In genomic region chr5:76952112-76953040, GRCm38 (mm10) we compare ENCODE assay signal across 9 mouse cellular contexts. TPM values are rescaled to one million over a fixed set of nuclear protein-coding genes. Genes with fewer than 3 reads are reported as not detected.
DNase-seq lines count a peak whose midpoint lies in the region; ATAC-seq and TF ChIP-seq lines count a peak whose summit lies in the region.
"Had no signal": no experiment of that assay in that cellular context is flagged by ENCODE, and none has a peak within 500 bp of the region (broad histone marks: within the 10 kb centered on the region; RNA-seq: fewer than 3 reads in every experiment).

No protein-coding gene starts in this region.

- no peak for ATAC-seq in intestine, postnatal 0 days
- no peak for ATAC-seq in neural tube, embryonic 14.5 days (ENCODE audit: low read depth)

- intact Hi-C loops in left cerebral cortex, adult 2 months (cut with DNase I): no loop called here
- intact Hi-C loops in left cerebral cortex, postnatal 10 days (cut with DNase I): no loop called here

- TF ChIP-seq CTCF in left cerebral cortex, adult 2 months (IDR thresholded peaks at IDR 0.05): no peak
- TF ChIP-seq CTCF in intestine, postnatal 0 days (IDR thresholded peaks at IDR 0.05; ENCODE audit: low read depth): no peak

- H3K27me3 ChIP-seq in embryonic facial prominence, embryonic 10.5 days (replicated peaks; ENCODE audit: low read depth, poor library complexity, severe bottlenecking): no peaks in the 10 kb centered on the region
- no peaks in the 10 kb centered on the region for H3K27me3 ChIP-seq in intestine, postnatal 0 days (replicated peaks; ENCODE audit: control insufficient read depth, insufficient read depth, low read length)
- no peaks in the 10 kb centered on the region; the same call in 1 of the 2 replicates for H3K27me3 ChIP-seq in neural tube, embryonic 14.5 days (ENCODE audit: control insufficient read depth, insufficient read depth, low read length)

- peaks cover 62% of the 10 kb centered on the region for H3K36me3 ChIP-seq in embryonic facial prominence, embryonic 10.5 days (replicated peaks)
- peaks cover 5% of the 10 kb centered on the region; the same call in 1 of the 2 replicates for H3K36me3 ChIP-seq in intestine, postnatal 0 days (ENCODE audit: control insufficient read depth, insufficient read depth)
- peaks cover 6% of the 10 kb centered on the region for H3K36me3 ChIP-seq in neural tube, embryonic 14.5 days (ENCODE audit: control insufficient read depth, insufficient read depth, low read length)

- H3K4me3 ChIP-seq in left cerebral cortex, adult 2 months: peak overlapping the region; percentile 76
- peak overlapping the region; percentile 82 for H3K4me3 ChIP-seq in embryonic facial prominence, embryonic 10.5 days
- H3K4me3 ChIP-seq in intestine, postnatal 0 days (ENCODE audit: low read depth, low read length): peak overlapping the region; percentile 73
- H3K4me3 ChIP-seq in neural tube, embryonic 14.5 days (ENCODE audit: low read depth, low read length): peak overlapping the region; percentile 63

- H3K9ac ChIP-seq in intestine, postnatal 0 days (ENCODE audit: low read depth, low read length): peak overlapping the region; percentile 59
- H3K9ac ChIP-seq in neural tube, embryonic 14.5 days (replicated peaks; ENCODE audit: low read depth, low read length): peak overlapping the region; percentile 74

- H3K27ac ChIP-seq in left cerebral cortex, adult 2 months: peak overlapping the region; percentile 86
- H3K27ac ChIP-seq in embryonic facial prominence, embryonic 10.5 days (replicated peaks): peak overlapping the region; percentile 94
- H3K27ac ChIP-seq in intestine, postnatal 0 days (ENCODE audit: low read depth, low read length): peak overlapping the region; percentile 71
- H3K27ac ChIP-seq in neural tube, embryonic 14.5 days (ENCODE audit: low read depth, low read length): no peak overlapping the region

- H3K4me1 ChIP-seq in embryonic facial prominence, embryonic 10.5 days: peaks cover 44% of the 10 kb centered on the region
- H3K4me1 ChIP-seq in intestine, postnatal 0 days (replicated peaks; ENCODE audit: control insufficient read depth, insufficient read depth, low read length): no peaks in the 10 kb centered on the region
- peaks cover 21% of the 10 kb centered on the region for H3K4me1 ChIP-seq in neural tube, embryonic 14.5 days (ENCODE audit: control insufficient read depth, insufficient read depth, low read length)

- 23% methylated on average over 7 of the region's 7 CpGs for WGBS in embryonic facial prominence, embryonic 10.5 days
- 10% methylated on average over 7 of the region's 7 CpGs for WGBS in intestine, postnatal 0 days
- WGBS in neural tube, embryonic 14.5 days: 10% methylated on average over 7 of the region's 7 CpGs

- peak overlapping the region; percentile 90 for H3K4me2 ChIP-seq in intestine, postnatal 0 days (replicated peaks; ENCODE audit: low read depth)
- peak overlapping the region; percentile 74 for H3K4me2 ChIP-seq in neural tube, embryonic 14.5 days (ENCODE audit: low read depth, low read length)

- DNase-seq in left cerebral cortex, adult 2 months (ENCODE audit: extremely low spot score in 1 of 2, low spot score in 2 of 2): no peak
- DNase-seq in left cerebral cortex, postnatal 10 days (ENCODE audit: extremely low spot score in 1 of 2, low spot score in 2 of 2): no peak
- DNase-seq in embryonic facial prominence, embryonic 10.5 days (ENCODE audit: low spot score): no peak
- no peak for DNase-seq in adrenal gland, adult 8-10 months
- no peak for DNase-seq in ovary, postnatal 10 days (ENCODE audit: low spot score)
- no peak for DNase-seq in B cell, adult 2 months

- H3K9me3 ChIP-seq in embryonic facial prominence, embryonic 10.5 days: no peaks in the 10 kb centered on the region
- H3K9me3 ChIP-seq in intestine, postnatal 0 days (ENCODE audit: control insufficient read depth): no peaks in the 10 kb centered on the region
- no peaks in the 10 kb centered on the region for H3K9me3 ChIP-seq in neural tube, embryonic 14.5 days (ENCODE audit: control insufficient read depth, low read length)

RNA-seq across cellular contexts. Expression of gene Ppat, which starts 1.0 kb away (rescaled TPM):
- 10 to 100 TPM; 16.6 to 18.9 TPM for total RNA-seq in left cerebral cortex, adult 2 months (2021)
- 10 to 100 TPM; 19.9 to 23.2 TPM for total RNA-seq in left cerebral cortex, postnatal 10 days (2021)
- polyA plus RNA-seq in embryonic facial prominence, embryonic 10.5 days (2016; fragmentation: Nextera tagmentation; extraction: Ambion mirVana): 53.0 and 56.5 TPM in 2 replicates
- polyA plus RNA-seq in intestine, postnatal 0 days (2015; fragmentation: Nextera tagmentation; extraction: Ambion mirVana): 6.5 and 7.3 TPM in 2 replicates
- polyA plus RNA-seq in neural tube, embryonic 14.5 days (2014; fragmentation: Nextera tagmentation; extraction: Ambion mirVana): 12.8 and 13.4 TPM in 2 replicates
- 10 to 100 TPM; 15.8 to 26.3 (median 19.0) TPM for total RNA-seq in adrenal gland, adult 8-10 months (2022)

RNA-seq across cellular contexts. Expression of gene Paics, which starts 1.3 kb away (rescaled TPM):
- total RNA-seq in left cerebral cortex, adult 2 months (2021): 10 to 100 TPM; 82.0 to 93.4 TPM
- total RNA-seq in left cerebral cortex, postnatal 10 days (2021): 100 to 1,000 TPM; 107 to 112 TPM
- polyA plus RNA-seq in embryonic facial prominence, embryonic 10.5 days (2016; fragmentation: Nextera tagmentation; extraction: Ambion mirVana): 469 and 495 TPM in 2 replicates
- 44.3 and 44.9 TPM in 2 replicates for polyA plus RNA-seq in intestine, postnatal 0 days (2015; fragmentation: Nextera tagmentation; extraction: Ambion mirVana)
- 165 and 174 TPM in 2 replicates for polyA plus RNA-seq in neural tube, embryonic 14.5 days (2014; fragmentation: Nextera tagmentation; extraction: Ambion mirVana)
- total RNA-seq in adrenal gland, adult 8-10 months (2022): 100 to 1,000 TPM; 160 to 214 (median 189) TPM

RNA-seq across cellular contexts. Expression of gene Srp72, which starts 22.1 kb away (rescaled TPM):
- 100 to 1,000 TPM in 1 of 2 experiments, 10 to 100 TPM in 1; 95.1 to 104 TPM for total RNA-seq in left cerebral cortex, adult 2 months (2021)
- 100 to 1,000 TPM; 121 to 126 TPM for total RNA-seq in left cerebral cortex, postnatal 10 days (2021)
- polyA plus RNA-seq in embryonic facial prominence, embryonic 10.5 days (2016; fragmentation: Nextera tagmentation; extraction: Ambion mirVana): 79.4 and 81.3 TPM in 2 replicates
- polyA plus RNA-seq in intestine, postnatal 0 days (2015; fragmentation: Nextera tagmentation; extraction: Ambion mirVana): 36.9 and 41.4 TPM in 2 replicates
- polyA plus RNA-seq in neural tube, embryonic 14.5 days (2014; fragmentation: Nextera tagmentation; extraction: Ambion mirVana): 87.6 and 93.3 TPM in 2 replicates
- total RNA-seq in adrenal gland, adult 8-10 months (2022): 100 to 1,000 TPM; 124 to 171 (median 156) TPM

RNA-seq across cellular contexts. Expression of gene Aasdh, which starts 47.1 kb away (rescaled TPM):
- 10 to 100 TPM; 23.1 to 23.5 TPM for total RNA-seq in left cerebral cortex, adult 2 months (2021)
- total RNA-seq in left cerebral cortex, postnatal 10 days (2021): 10 to 100 TPM; 18.5 to 21.0 TPM
- 23.2 and 26.2 TPM in 2 replicates for polyA plus RNA-seq in embryonic facial prominence, embryonic 10.5 days (2016; fragmentation: Nextera tagmentation; extraction: Ambion mirVana)
- 4.1 and 7.5 TPM in 2 replicates for polyA plus RNA-seq in intestine, postnatal 0 days (2015; fragmentation: Nextera tagmentation; extraction: Ambion mirVana)
- 18.8 and 22.1 TPM in 2 replicates for polyA plus RNA-seq in neural tube, embryonic 14.5 days (2014; fragmentation: Nextera tagmentation; extraction: Ambion mirVana)
- total RNA-seq in adrenal gland, adult 8-10 months (2022): 10 to 100 TPM; 14.7 to 28.9 (median 21.4) TPM

RNA-seq across cellular contexts. Expression of gene Arl9, which starts 51.5 kb away (rescaled TPM):
- total RNA-seq in left cerebral cortex, adult 2 months (2021): not detected
- total RNA-seq in left cerebral cortex, postnatal 10 days (2021): not detected
- 0.31 TPM in 1 of 2 replicates, not detected in the other for polyA plus RNA-seq in embryonic facial prominence, embryonic 10.5 days (2016; fragmentation: Nextera tagmentation; extraction: Ambion mirVana)
- not detected in 2 replicates for polyA plus RNA-seq in intestine, postnatal 0 days (2015; fragmentation: Nextera tagmentation; extraction: Ambion mirVana)
- not detected in 2 replicates for polyA plus RNA-seq in neural tube, embryonic 14.5 days (2014; fragmentation: Nextera tagmentation; extraction: Ambion mirVana)
- not detected for total RNA-seq in adrenal gland, adult 8-10 months (2022)
- polyA plus RNA-seq: thymus, postnatal 0 days had no signal
